Mouse (Mus musculus) kidney, adult 8-10 months (tissue): ENCODE measurements around the gene Cxcr6.

Experiments
- DNase-seq, 2 experiments: peaks; one replicate each; pipeline ENCODE4 v3.0.0; 2022

Gene Cxcr6

GRCm38 (mm10) chr9:123806267-123806666, at the start of gene Cxcr6:
Cxcr6 (plus strand) TSS chr9:123806475.
- no peak for DNase-seq

- no peak for DNase-seq
Measured at GRCm38 (mm10) chr9:123756752-123757151, 49.5 kb upstream of the Cxcr6 start.

- DNase-seq = no peak
Measured at GRCm38 (mm10) chr9:123757326-123757725, 48.9 kb upstream of the Cxcr6 start.

- DNase-seq = no peak
Measured at GRCm38 (mm10) chr9:123758156-123758555, 48.1 kb upstream of the Cxcr6 start.

DNA sequence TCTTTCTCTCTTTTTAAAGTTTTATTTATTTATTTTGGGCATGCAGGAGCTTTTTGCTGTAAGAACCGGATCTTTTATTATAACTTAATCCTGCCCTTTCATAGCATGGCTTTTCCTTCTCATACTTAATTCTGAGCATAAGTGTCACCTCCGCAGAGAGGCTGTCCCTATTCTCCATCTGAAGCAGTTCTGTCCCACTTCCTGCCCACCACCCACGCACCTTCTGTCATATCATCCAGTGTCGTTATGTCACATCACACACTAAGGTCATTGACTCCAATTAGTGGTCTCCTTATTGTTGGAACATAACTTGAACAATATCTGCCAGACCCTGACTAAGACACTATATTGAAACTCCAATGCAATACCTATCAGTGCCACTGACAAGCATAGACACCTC, 47.6 kb upstream of the Cxcr6 start:
- DNase-seq = no peak

GRCm38 (mm10) chr9:123760806-123761205, 45.5 kb upstream of the Cxcr6 start:
- DNase-seq = no peak

GRCm38 (mm10) chr9:123762886-123763285, 43.4 kb upstream of the Cxcr6 start:
- DNase-seq = no peak

GRCm38 (mm10) chr9:123763771-123764170, 42.5 kb upstream of the Cxcr6 start:
- DNase-seq = no peak

- DNase-seq = no peak
Measured at GRCm38 (mm10) chr9:123766996-123767395, 39.3 kb upstream of the Cxcr6 start.

GRCm38 (mm10) chr9:123768443-123768842, 37.8 kb upstream of the Cxcr6 start:
- DNase-seq = no peak

DNA sequence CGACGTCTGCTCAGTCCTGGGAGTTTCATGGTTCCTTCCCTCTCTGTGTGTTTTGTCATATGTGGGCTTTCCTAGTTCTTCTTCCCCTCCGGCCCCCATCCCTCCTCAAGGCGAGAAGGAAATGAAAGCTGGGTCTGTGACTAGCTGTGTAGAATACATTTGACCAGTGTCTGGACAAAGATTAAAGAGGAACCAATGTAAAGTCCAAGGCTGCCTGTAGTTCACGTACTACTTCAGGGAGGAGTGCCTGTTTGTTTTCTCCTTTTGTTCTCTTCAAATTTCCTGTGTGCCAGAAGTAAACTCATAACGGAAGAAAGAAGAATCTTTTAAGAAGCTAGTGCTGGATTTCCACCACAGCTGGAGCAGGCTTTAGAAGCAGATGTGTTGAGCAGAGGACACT, 36.7 kb upstream of the Cxcr6 start:
- DNase-seq = no peak

DNA sequence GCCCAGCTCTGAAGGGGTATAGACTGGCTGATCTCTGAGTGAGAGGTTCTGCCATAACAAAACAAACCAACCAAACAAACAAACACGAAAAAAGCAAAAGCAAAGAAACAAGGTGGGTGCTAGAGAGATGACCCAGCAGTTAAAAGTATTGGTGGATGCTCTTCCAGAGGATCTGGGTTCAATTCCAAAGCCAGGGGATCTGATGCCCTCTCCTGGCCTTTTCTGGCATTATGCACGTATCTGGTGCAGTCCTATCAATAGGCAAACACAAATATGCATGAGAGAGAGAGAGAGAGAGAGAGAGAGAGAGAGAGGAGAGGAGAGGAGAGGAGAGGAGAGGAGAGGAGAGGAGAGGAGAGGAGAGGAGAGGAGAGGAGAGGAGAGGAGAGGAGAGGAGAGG, 33.0 kb upstream of the Cxcr6 start:
- DNase-seq = peak in 1 of 2 experiments; percentile 17

DNA sequence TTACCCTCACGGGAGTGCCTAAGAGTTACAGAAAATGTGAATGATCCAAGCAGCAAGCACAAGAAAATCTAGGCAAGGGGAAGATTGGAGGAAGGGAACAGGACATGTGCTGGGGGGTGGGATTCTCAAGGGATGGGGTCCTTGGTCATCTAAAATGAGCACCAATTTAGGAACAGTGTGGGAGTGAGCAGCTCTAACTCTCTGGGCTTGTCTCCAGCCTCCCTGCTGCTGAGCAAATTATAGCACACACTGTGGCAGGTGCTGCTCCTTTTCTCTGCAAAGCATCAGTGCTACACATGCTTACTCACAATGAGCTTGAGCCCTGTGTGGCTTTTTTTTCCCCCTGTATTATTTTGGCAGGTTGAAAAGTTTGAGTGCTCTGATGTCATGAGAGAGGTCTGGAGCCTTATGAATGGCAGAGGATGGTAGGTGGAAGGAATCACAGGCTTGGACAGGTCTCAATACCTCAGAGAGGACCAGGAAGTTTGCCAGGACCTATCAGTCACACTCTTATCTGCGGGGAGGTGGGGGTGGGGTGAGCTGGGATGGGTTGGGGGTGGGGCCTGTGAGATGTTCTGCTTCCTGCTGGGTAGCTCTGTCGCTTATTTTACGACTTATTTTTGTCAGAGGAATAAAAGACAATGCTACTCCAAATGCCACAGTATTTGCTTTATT, 17.3 kb upstream of the Cxcr6 start:
- no peak for DNase-seq

DNA sequence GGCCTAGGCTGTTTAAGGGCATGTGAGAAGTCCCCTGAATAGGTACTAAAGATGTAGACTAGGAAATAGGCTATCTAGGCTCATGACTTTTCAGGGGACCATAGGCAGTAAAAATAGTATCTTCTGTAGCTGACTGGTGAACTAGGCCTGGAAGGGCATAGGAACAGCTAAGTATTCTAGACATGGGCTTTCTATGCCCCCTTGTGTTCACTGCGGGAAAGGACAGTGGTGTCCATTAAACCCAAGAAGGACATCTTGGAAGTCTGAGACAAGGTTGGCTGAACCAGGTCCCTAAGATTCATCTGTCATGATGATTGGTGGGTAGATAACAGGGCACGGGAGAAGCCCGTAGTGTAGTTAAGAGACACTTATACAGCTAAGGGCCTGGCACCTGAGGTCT, 10.1 kb upstream of the Cxcr6 start:
- peak; percentile 30 to 47 for DNase-seq

GRCm38 (mm10) chr9:123801527-123801926, 4.7 kb upstream of the Cxcr6 start:
- no peak for DNase-seq

DNA sequence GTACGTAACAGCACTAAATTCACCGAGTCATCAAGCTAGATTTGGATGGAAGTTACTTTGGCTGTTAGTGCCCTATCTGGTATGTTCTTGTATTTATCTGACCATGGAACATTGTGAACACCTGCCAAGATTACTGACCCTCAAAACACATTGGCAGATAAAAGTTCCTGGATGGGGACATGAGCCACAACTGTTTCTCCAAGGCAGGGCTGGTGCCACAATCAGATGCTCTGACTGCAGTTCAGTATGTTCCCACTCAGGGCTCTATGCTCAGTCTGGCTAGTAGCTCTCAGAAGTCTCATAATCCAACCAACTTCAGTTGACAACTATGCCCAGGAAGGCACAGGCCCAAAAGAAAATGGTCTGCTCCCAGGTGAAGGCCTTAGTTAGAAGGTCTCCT, 3.9 kb upstream of the Cxcr6 start:
- DNase-seq = no peak

GRCm38 (mm10) chr9:123802896-123803295, 3.4 kb upstream of the Cxcr6 start:
- no peak for DNase-seq

- no peak for DNase-seq
Measured at GRCm38 (mm10) chr9:123805241-123805640, 1.0 kb upstream of the Cxcr6 start.

DNA sequence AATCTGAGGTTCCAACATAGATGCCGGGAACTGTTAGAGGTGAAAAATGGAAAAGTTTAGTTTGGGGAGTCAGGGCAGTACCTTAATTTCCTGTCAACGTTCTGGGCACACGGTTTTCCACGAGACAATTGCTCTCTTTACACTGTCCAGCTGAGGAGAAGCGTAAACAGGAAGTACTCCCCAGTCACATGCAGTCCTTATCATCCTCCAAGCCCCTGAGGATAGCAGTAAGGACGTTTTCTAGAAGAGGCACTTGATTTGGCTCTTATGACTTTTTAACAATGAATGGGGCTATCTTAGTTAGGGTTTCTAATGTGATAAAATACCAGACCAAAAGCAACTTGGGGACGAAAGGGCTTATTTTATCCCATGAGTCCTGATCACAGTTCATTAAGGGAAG, 2.3 kb downstream of the Cxcr6 start:
- no peak for DNase-seq

GRCm38 (mm10) chr9:123811831-123812230, 5.6 kb downstream of the Cxcr6 start:
- no peak for DNase-seq

GRCm38 (mm10) chr9:123814326-123814725, 8.1 kb downstream of the Cxcr6 start:
- no peak for DNase-seq

GRCm38 (mm10) chr9:123814821-123815220, 8.5 kb downstream of the Cxcr6 start:
- no peak for DNase-seq

DNA sequence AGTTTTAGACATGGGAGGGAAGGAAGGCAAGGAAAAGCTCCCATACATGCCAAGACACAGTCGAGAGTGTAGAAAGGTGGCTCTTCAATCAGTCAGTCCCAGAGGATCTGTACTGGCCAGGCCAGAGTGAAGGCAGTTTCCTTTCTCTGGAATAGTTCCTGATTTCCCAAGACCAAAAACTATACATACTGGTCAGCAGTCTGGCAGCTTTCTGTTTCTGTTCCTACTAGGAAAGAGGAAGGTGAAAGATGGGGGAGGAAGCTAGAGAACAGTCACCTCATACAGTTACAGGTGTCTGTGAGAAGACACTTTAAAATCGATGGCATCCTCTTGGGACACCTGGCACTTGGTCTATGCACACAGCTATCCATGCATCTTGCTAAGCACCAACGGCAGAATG, 9.2 kb downstream of the Cxcr6 start:
- no peak for DNase-seq

GRCm38 (mm10) chr9:123815996-123816395, 9.7 kb downstream of the Cxcr6 start:
- DNase-seq = no peak

DNA sequence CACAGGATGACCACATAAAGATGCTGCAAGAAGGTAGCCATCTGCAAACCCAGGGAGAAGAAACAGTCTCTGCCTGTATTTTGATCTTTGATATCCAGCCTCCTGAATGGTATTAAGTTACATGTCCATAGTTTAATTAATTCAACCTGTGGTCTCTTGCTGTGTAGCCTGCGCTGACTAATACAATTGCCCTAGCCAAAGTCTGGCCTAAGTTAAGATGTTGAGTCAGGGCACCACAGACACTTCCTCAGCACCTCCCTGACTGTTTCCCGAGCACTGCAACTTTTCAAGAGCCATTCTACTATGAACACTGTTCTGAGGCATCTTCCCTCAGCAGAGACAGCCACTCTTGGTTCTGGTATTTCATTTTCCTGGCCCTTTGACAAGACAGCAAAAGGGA, 12.3 kb downstream of the Cxcr6 start:
- DNase-seq = no peak
